Mouse (Mus musculus): ENCODE data around the gene Cnppd1.

- TF ChIP-seq CTCF (IDR thresholded peaks at IDR 0.05; ENCODE audit: low read depth, low read length) (no peak), POLR2A (IDR thresholded peaks at IDR 0.05; ENCODE audit: extremely low read depth, insufficient read depth, low read length) (no peak)
Observed at GRCm38 (mm10) chr1:75179334-75180104, 37.0 kb upstream of the Cnppd1 start.

Data from liver, adult 2 months (tissue).